Mouse (Mus musculus): ENCODE data around the gene Kmt2b.

Kmt2b gene

GRCm38 (mm10) chr7:30534633-30535577, 53.6 kb downstream of the Kmt2b start, which contains the start of gene Arhgap33:
Arhgap33 (minus strand) TSS chr7:30535060.
- DNase-seq (ENCODE audit: low spot score) = peak; percentile 95

DNA sequence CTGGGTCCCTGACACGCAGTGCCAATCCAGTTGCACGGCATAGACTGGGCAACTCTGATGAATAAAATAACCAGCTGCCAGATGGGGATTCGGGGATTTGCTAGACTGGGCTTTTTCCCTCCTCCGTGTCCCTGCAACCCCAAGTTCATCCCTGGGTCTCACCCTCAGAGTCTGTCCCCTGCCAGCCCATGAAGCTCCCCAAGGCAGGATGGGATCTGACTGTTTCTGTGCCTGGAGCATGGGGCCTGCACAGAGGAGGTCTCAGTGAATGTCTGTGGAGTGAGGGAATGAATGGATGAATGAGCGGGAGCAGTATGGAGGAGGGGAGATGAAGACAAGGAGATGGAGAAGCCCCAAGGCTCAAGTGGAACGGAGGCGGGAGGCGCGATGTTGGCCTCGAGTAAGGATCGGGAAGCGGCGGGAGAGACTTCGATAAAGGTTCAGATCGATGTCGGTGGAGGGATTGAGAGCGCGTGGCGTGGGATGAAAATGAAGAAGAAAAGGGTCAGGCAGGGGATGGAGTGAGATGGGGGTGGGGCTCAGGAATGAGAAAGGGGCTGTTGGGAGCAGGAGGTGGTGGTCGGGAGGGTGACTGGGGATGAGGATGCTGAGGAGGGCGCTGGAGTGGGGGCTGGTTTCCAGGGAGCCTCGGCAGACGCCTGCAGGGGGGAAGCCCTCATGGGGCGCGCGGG, 54.4 kb downstream of the Kmt2b start:
- DNase-seq (ENCODE audit: low spot score) = no peak

- no peak for DNase-seq (ENCODE audit: low spot score)
Observed at GRCm38 (mm10) chr7:30532931-30533330, 55.6 kb downstream of the Kmt2b start.

GRCm38 (mm10) chr7:30531291-30531815, 57.2 kb downstream of the Kmt2b start:
- no peak for DNase-seq (ENCODE audit: low spot score)

DNA sequence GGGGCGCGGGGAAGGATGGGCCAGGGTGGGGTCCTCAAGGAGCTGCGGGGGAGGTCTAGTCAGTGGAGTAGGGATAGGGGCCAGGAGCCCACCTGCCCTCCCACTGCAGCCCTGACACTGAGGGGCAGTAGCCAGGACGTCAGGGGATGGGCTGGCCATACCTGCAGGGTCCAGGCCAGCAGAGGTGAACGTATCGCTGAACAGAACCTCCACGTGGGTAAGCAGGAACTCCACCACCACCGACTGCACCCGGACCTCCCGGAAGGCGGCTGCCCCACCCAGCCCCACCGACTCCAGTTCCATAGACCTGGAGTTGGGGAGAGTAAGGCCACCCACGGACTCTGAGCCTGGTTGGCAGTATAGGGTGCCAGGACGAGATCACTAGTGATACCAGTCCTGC, 61.5 kb downstream of the Kmt2b start:
- DNase-seq (ENCODE audit: low spot score) = no peak

DNA sequence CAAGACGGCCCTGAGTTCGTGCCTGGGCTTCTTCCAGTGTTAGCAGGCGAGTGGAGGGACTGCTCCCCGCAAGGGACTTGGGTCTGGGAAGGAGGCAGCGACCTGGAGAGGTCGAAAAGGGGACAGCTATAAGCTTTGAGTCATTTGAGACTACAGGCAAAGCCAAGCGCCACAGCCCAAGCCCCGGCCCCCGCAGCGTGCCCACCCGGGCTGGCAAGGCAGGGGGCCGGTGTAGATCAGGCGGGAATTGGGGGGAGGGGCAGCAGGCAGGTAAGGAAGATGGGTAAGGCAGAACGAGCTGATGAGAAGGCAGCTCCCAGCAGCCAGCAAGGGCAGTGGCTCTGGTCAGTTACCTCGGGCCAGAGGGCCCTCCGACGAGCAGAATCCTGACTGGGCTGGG, 62.1 kb downstream of the Kmt2b start:
- no peak for DNase-seq (ENCODE audit: low spot score)

GRCm38 (mm10) chr7:30525954-30526353, 62.6 kb downstream of the Kmt2b start:
- no peak for DNase-seq (ENCODE audit: low spot score)

DNA sequence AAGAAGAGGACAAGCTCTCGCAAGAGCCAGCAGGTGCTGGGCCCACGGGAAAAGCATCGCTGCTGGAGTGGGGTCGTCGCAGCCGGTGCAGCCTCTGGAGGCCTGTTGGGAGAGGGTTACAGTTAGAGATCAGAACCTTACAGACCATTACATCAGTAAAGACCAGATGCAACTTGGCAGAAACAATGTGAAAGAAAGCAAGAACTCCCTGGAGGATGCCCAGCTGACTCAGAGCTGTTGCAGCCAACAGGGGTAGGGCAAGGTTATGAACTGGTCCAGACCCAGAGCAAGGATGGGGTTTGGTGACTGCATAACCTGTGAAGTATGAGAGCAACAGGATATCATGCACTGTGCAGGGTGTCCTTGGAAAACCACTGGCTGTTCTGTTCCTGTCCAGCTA, 64.0 kb downstream of the Kmt2b start:
- no peak for DNase-seq (ENCODE audit: low spot score)

GRCm38 (mm10) chr7:30522871-30523270, 65.7 kb downstream of the Kmt2b start:
- DNase-seq (ENCODE audit: low spot score) = no peak

- DNase-seq (ENCODE audit: low spot score) = no peak
Observed at GRCm38 (mm10) chr7:30520856-30521255, 67.7 kb downstream of the Kmt2b start.

DNA sequence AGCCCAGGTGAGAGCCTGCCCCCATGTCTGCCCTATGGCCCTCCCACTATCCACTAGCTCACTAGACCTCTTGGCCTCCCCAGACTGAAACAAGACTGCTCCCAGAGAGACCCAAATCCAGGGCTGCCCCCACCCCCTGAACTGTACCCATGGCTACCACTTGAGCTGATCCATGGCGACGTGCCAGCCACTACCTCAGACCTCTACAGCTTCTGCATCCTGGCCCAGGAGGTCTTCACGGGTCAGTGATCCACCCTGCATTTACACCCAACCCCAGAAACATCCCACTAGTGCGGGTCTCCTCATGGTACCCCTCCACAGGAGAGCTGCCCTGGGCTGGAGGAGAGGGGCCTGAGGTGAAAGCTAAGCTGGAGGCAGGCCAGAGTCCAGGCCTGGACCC, 68.1 kb downstream of the Kmt2b start:
- no peak for DNase-seq (ENCODE audit: low spot score)

Measured in urinary bladder, postnatal 14 days (tissue).